Mouse (Mus musculus) C3H10T1/2 (cell line): ENCODE measurements around the gene Csmd2. TPM values are rescaled to one million over a fixed set of nuclear protein-coding genes. Genes with fewer than 3 reads are reported as not detected.

Experiments
- polyA plus RNA-seq, 2 experiments: library from polyadenylated mRNA; unstranded; fragments of >200 nt; fragmentation: generic; extraction: Trizol; gene quantifications; one replicate each; pipeline ENCODE4 v1.2.1; 2012; ENCODE audit warnings: missing spikeins in 2 of 2

Csmd2 gene
- polyA plus RNA-seq: not detected

GRCm38 (mm10) chr4:127987784-127988455 is at the start of gene Csmd2:
Gene Csmd2, plus strand, starts transcription at chr4:127987857.

GRCm38 (mm10) chr4:127970901-127971868 is 16.5 kb upstream of the Csmd2 start, which contains the start of gene CK137956:
Gene CK137956, minus strand, starts transcription at chr4:127970951.

GRCm38 (mm10) chr4:128260907-128261560 is 273.4 kb downstream of the Csmd2 start, which contains the start of gene Hmgb4:
Gene Hmgb4, minus strand, starts transcription at chr4:128260957.

GRCm38 (mm10) chr4:128609925-128610402 is 622.3 kb downstream of the Csmd2 start, which contains the start of gene Zscan20:
Gene Zscan20, minus strand, starts transcription at chr4:128610098.

Other genes with a start within 250 kb of the Csmd2 start
- gene CK137956, start 16.9 kb upstream of the Csmd2 start, polyA plus RNA-seq: not detected